Mouse (Mus musculus) left cerebral cortex, adult 18-20 months (tissue): ENCODE measurements around the gene Foxd2. TPM values are rescaled to one million over a fixed set of nuclear protein-coding genes. Genes with fewer than 3 reads are reported as not detected.

Source experiments
- DNase-seq, 2 experiments: peaks; one replicate each; pipeline ENCODE4 v3.0.0; 2021 to 2022; ENCODE audit warnings: low spot score in 2 of 2, mixed read lengths in 1 of 2
- long read RNA-seq, 2 experiments: library from polyadenylated mRNA; stranded (forward); transcript quantifications; one replicate each; pipeline ENCODE4 v2.0.0; 2021
- total RNA-seq, 2 experiments: library from RNA; stranded (reverse); gene quantifications; 2 replicates each; pipeline ENCODE4 v1.2.3; 2021

Gene Foxd2
- total RNA-seq = under 1 TPM; 0.58 to 0.91 TPM
- long read RNA-seq, experiment 1, partial matches to known transcripts = 0 of 2 reads
- long read RNA-seq, experiment 1, other reads (novel, unspliced or antisense) = 0 of 2 reads
- long read RNA-seq, experiment 2 = 0 reads

DNA sequence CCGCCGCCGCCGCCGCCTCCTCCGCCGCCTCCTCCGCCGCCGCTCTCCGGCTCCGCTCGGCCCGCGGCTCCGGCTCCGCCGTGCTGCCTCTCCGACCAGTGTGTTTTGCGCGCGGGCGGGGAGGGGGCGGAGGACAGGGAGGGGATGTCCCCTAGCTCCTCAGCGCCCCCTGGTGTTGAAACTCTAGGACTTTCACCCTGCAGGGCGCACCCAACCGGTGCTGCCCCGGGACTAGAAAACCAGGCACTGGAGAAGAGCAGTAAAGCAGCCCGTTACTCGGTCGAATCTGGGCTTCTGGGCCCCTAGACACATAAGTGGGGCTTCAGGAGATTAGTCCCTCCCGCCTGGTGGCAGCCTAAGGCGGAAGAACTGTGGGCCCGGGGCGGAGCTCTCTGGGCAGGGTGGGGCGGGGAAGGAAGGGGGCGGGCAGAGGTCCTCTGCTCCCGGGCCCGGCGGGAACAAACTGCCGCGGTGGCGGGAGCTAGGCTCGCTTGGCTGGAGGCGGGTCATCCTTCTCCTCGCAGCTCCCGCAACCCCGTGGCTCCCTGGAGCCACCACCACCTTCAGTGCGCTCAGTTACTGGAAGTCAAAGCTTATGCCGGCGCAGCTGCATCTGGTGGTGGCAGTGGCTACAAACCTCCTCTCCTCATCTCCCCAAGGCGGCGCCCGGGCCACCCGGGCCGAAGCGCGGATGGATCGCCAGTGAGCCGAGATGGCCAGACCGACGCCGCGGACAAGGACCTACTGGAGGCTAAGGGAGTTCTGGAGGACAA, at the start of gene Foxd2:
Foxd2 (minus strand) TSS at position 45 of the 773 bp plus-strand sequence.
- DNase-seq = peak; percentile 38 to 63

DNA sequence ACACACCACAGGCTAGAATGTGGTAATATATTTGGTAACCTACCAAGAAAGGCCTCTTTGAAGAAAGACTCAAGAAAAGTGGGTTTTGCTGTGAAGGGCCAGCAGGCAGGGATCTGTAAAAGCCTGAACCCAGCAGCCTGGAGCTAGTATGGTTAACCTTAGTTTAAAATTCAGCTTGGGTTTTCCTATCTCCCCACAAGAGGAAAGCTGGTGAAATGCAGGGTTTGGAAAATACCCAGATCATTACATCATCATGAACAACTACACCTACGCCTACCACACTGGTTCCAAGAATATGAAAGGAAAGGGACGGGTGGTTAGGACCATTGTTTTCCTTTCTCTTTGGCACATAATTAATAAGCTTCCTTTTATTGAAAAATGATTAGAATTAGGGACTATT, 49.6 kb upstream of the Foxd2 start:
- no peak for DNase-seq

DNA sequence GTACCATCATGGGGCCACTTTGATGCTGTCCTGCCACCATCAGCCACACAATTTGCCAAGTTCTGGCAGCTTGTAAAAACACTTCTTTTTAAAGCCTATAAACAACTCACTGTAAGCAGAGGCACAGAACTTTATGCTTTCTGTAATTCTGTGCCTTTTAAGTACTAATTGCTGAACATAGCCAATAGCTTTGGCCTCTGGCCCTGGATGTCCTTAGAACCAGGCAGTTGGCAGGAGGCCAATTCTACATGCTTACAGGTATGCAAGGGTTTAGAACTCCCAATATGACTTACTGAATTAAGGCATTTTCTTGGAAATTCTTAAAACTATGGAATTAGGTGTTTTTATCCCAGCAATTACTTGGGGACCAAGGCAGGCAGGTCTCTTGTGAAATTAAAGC, 48.7 kb upstream of the Foxd2 start:
- no peak for DNase-seq

DNA sequence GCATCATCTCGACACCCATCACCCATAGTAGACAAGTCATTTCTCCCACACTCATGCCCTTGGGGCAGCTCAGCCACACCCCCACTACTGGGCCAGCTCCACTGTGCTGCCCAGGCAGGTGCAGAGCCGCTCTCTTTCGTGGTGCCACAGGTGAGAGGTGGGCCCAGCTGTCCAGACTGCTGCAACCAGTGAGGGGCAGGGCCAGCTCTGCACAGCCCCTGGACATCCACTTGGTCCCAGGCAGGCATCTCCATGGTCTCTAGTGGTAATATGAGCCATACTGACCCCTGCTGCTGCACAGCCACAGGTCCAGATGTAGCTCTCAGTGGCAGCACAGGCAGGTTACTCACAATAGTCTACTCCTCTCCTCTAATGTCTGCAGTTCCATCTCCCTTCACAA, 44.5 kb upstream of the Foxd2 start:
- DNase-seq = no peak

DNA sequence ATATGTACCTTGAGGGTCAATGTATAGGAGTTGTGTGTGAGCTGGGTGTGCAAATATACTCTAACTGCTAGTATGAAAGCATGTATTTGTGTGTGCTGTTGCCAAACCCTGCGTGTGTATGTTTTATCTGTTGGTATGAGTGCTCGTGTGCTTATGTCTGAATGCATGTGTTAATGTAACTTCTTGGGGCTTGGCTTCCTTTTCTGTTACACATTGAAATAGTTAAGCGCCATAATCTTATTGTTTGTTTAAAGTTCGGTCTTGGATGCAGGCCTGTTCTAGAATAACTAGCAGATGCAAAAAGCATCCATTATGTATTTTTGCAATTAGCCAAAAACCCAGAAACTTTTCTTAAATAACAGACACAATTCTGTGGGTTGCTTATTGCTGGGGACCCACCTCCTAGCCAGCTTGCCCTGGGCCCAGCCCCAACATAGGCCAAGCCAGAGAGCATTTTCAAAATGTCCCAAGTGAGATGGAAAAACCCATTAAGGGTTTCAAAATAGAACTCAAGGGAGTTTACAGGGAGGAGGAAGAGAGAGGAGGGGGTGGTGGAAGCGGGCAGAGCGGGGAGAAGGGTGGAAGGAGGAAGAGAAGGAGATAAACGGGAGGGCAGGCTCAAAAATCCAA, 39.3 kb upstream of the Foxd2 start:
- DNase-seq = no peak

DNA sequence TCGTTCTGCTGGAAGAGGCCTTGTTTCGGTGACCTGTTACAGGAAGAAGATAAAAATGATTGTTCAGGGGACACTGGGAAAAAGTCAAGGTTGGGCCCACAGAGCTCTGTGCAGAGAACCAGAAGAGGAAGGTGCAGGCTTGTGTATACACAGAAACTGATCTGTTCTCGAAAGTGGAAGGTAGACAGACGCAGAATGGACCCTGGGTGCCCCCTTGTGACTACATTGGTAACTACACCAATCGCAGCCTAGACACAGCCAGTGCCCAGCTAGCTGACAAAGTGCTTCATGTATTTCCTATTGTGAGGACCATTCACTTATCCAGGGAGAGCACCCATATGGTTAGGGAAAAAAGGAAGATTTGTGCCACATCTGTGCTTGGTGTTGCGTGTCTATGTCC, 38.7 kb upstream of the Foxd2 start:
- peak; percentile 88 to 90 for DNase-seq

DNA sequence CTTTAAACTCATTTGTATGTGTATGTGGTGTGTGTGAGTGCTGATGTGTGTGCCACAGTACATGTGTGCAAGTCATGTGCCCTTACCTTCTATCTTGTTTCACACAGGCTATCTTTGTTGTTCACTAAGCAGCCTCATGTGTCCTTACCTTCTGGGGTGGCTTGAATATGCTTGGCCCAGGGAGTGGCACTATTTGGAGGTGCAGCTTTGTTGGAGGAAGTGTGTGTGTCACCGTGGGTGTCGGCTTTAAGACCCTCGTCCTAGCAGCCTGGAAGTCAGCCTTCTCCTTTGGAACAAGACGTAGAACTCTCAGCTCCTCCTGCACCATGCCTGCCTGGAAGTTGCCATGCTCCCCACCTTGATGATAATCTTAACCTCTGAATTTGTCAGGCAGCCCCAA, 37.7 kb upstream of the Foxd2 start:
- no peak for DNase-seq

DNA sequence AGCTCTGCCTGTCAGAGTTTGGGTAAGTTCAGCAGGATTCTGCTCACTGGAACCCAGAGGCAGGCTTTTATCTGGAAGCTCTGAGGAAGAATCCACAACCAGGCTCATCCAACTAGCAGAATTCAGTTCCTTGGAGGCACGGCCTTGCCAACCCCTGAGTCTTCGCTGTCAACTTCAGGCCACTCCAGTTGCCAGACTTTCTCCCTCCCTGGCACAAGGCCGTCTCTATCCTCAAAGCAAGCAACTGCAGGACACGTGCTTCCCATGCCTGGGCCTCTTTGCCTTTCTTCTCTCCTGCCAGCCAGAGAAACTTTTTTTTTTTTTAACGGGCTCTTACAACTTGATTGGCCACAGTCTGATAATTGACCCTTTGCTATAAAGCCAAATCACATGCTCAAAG, 36.3 kb upstream of the Foxd2 start:
- DNase-seq = no peak

DNA sequence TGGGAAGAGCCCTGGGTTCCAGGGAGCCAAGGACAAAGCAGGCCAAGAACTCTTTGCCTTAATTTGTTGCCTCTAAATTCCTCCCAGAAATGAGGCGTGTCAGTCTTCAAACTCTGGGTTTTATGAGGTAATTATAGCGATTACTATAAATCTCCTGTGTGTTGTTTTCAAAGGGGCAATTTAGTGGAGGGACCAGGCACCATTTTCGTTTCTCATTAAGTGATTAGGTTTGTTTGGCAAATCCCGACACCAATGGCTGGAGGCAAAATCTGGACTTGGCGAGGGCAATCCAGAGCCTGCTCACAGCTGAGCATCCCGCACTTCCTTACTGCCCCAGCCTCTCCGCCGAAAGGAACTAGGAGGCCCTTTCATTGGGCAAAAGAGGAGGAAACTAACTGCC, 33.9 kb upstream of the Foxd2 start:
- no peak for DNase-seq

DNA sequence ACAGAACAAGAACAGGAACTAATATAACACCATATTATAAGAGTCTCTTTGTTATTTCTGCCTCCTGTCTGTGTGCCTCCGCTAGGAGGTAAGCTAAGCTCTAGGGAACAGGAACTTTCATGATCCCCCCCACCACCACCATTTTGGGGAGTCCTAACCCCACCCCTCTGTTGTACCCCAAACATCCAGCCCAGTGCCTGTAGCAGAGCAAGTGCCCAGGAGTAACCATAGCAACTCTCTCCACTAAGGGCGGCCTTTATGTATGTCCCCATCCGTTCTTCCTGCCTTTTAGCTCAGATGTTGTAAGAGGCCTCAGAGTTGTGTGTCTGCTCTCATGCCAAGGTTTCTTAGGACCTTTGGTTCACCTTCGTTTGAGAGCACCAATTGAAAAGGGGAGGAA, 33.4 kb upstream of the Foxd2 start:
- DNase-seq = no peak

DNA sequence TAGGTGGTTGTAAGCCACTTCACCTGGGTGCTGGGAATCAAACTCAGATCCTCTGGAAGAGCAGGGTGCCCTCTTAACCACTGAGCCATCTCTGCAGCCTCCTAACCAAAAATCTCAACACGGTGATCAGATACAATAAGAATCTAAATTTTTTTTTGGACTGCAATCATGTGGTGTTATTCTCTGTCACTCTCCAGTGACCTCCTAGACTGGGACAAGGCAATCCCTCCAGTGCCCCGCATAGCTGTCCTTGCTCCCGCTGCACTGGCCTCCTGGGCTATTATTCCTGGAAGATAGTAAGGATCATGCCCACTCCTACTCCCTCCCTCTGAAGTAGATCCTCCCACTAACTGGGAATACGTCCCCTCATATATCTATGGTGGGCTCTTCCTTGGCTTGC, 32.6 kb upstream of the Foxd2 start:
- no peak for DNase-seq

DNA sequence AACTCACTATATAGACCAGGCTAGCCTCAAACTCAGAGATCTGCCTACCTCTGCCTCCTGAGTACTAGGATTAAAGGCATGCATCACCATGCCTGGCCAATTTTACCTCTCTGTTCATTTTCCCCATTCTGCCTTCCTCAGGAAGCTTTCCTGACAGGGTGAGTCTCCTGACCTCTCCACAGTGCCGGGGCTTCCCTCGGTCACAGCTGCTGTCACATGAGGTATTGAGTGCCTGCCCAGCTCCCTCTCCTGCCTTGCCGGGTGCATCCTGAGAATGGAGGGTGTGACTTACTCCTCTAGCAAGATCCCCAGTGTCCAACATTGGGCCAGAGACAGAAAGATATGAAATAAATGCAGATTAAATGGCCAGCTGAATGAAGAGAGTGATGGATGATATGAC, 29.6 kb upstream of the Foxd2 start:
- DNase-seq = no peak

DNA sequence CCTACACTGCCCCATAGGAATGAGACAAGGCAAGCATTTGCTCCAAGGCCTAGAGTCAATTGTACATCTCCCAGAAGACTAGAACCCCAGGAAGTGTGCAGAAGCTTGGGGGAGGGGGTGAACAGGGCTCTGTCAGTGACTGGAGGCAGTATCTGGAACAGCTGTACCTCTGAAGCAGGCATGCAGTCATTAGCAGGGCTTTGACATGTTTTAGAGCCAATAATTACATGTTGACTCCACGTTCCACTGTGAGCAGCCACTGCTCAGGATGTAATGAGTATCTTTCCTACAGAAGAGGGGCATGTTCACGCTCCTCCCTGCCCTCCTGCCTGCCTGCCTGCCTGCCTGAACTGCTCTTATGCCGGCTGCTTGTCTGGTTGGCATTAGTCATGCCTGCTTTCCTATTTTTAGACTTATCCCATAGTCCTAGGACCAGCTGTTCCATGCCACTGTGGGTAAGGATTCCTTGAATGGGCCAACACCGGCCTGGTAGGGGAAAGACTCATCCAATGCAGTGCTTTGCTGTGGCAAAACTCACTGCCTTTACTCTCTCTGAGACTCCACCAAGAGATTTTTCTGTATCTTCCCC, 28.9 kb upstream of the Foxd2 start:
- DNase-seq = no peak

DNA sequence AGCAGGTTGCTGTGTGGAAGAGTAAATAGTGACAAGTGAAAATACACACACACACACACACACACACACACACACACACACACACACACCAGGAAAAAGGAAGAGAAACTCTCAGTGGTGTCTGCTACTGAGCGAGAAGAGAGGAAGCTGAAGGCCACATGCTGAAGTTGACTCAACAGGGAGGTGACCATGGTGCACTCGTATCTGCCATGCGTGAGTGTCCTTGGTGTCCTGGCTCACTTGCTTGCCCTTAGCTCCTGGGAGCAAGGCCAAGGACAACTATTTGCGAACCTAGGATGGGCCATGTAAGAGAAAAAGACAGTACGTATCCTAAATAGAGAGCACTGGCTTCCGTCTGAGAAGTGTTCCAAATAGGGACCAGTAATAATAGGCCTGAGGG, 25.5 kb upstream of the Foxd2 start:
- no peak for DNase-seq

DNA sequence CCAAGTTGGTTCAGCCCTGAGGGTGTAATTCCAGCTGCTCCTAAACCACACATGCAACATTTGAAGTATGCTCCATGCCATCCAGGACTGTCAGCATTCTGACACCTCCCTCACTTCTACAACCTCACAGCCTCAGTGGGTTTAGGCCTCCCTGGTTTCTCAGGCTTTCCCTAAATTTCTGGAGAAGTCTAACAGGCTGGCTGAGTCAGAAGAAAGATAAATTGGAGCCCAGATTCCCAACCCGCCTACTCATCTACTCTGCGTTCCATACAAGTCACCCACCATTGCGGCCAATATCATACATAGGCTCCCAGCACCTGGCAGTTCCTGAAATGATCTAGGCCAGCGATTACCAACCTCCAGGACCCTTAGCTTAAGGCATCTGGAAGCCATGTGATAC, 24.1 kb upstream of the Foxd2 start:
- DNase-seq = peak in 1 of 2 experiments; percentile 16

DNA sequence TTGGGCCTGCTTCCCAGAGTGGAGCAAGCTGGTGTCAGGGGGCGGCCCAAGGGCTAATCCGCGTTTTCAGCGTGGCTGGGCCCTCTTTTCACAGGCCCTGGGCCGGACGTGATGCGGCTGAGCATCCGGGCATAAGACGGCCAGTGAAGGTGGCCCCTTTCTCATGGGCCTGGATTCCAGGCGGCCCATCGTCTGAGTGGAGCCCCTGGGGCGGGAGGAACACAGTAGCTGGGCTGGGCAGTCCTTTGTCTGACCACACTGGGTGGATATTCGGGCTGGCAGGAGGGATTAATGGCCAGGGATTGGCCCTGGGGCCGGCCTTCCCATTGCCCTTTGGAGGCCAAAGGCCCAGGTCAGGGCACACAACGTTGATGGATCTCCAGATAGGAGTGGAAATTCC, 20.5 kb upstream of the Foxd2 start:
- no peak for DNase-seq

DNA sequence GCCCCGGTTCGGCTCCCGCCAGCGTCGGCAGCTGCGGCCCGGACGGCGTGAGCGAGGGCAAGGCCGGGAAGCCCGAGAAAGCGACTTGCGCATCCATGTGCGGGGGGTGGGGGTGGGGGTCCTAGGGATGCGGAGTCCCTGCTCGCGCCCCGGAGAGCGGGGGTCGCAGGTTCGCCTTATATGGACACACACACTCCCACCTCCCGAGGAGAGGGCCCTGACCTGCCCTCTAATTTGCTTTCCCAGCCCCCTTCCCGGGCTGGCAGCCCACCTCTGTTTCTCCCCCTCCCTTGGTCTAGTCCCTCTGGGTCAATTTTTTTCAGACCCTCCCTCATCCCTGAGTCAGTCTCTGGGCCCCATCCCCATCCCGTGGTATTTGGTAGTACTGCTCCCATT, 17.2 kb upstream of the Foxd2 start, which contains the start of gene Foxe3:
Foxe3 (minus strand) TSS at position 97 of the 396 bp plus-strand sequence.
- no peak for DNase-seq

DNA sequence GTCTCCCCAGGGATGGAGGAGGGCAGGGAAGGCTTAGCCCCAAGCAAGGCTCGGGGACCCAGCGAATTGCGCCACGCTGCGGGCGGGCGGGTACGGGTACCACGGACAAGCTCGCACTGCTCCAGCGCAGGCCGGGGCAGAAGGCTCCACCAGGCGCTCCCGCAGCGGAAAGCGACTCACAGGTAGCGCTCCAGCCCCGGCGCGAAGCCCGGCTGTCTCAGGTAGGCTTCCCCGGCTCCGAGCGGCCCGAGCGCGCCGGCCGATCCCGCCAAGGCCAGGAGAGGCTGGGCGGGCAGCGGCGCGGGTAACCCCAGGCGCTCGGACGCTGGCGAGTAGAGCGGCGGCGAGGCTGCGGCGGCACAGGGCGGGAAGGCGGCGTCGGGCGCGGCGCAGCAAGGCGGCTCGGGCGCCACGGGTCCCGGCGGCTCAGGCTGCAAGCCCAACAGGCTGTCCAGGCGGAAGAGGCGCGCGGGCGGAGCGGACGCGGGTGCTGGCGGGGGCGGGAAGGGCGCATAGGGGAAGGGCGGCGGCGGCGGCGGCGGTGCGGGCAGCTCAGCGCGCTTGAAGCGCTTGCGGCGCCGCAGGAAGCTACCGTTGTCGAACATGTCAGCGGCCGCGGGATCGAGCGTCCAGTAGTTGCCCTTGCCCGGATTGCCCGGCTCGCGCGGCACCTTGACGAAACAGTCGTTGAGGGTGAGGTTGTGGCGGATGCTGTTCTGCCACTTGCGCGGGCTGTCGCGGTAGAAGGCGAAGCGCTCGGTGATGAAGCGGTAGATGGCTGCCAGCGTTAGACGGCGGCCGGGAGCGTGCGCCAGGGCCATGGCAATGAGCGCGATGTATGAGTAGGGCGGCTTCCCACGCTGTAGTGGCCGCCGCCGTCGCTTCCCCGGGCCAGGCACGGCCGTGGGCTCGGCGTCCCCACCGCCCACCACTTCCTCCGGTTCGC, 16.6 kb upstream of the Foxd2 start:
- DNase-seq = no peak

DNA sequence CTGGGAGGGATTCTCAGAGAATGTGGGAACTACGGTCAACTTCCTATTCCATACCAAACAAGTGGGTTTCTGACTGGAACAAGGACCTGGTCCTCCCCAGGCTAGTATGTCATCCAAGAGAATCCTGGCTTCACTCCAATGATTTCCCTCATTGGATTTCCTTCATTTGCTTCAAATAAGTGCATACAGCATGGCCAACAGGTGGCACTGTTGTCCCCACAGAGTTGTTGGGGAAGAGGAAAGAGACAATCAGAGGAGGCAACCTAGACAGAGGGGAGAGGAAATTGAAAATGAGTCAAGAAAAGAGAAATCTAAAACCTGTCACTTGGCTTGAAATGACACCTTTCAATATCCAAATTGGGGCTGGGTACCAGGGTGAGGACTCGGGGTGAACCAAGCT, 8.4 kb upstream of the Foxd2 start:
- no peak for DNase-seq

DNA sequence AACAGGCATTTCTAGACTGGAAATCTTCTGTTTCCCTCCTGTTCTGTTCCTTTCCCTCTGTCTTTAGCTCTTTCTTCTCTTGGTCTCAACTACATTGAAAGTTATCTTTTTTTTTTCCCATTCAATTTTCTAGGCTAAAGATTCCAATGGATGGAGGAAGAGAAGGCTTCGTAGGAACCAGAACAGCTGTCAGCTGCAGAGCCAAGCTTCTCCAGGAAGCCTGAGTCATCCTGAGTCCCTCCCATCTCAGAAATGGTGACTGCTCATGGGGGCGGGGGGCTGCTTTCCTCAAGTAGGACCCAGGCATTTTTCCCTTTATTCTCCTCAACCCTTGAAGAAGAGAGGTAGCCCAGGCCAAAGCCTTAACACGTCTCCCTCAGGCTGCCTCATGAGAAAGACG, 7.4 kb upstream of the Foxd2 start:
- no peak for DNase-seq

DNA sequence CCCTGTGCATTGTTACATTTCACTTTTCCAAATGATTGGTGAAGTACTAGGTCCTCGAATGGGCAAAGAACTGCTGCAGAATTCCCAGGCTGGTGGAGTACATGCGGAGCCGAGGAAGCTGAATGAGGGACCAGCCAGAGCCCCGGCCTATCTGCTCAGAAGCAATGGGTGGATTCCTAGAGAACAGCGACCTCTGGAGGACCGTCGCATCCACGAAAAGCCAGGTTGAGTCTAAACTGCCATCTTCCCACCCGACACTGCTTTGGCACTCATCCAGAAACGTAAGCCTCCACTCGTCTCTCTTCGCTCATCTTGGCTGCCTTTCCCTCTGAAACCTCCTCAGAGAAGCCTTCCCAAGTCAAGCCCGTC, 4.9 kb upstream of the Foxd2 start:
- peak; percentile 27 to 52 for DNase-seq
